Mouse (Mus musculus) G1E (cell line): Measurements from ENCODE around the gene Tmem208.

Experiments used
- CTCF ChIP-seq: IDR thresholded peaks from 2 replicates; pipeline ENCODE4 v1.5.1; 2012; ENCODE audit warnings: low read depth, low read length, inconsistent platforms, mixed read lengths
- GATA1 ChIP-seq: IDR thresholded peaks from 2 replicates; pipeline ENCODE4 v1.6.1; 2012; ENCODE audit warnings: borderline replicate concordance, low read length, inconsistent platforms, mixed read lengths
- POLR2AphosphoS5 ChIP-seq: IDR thresholded peaks from 2 replicates; pipeline ENCODE4 v1.6.1; 2012; ENCODE audit warnings: low read depth, low read length, inconsistent platforms; ENCODE audit not compliant: insufficient replicate concordance
- TAL1 ChIP-seq: conservative IDR thresholded peaks from 2 replicates; pipeline ENCODE4 v1.6.1; 2012; ENCODE audit warnings: low read depth, low read length, inconsistent platforms, mixed read lengths

DNA sequence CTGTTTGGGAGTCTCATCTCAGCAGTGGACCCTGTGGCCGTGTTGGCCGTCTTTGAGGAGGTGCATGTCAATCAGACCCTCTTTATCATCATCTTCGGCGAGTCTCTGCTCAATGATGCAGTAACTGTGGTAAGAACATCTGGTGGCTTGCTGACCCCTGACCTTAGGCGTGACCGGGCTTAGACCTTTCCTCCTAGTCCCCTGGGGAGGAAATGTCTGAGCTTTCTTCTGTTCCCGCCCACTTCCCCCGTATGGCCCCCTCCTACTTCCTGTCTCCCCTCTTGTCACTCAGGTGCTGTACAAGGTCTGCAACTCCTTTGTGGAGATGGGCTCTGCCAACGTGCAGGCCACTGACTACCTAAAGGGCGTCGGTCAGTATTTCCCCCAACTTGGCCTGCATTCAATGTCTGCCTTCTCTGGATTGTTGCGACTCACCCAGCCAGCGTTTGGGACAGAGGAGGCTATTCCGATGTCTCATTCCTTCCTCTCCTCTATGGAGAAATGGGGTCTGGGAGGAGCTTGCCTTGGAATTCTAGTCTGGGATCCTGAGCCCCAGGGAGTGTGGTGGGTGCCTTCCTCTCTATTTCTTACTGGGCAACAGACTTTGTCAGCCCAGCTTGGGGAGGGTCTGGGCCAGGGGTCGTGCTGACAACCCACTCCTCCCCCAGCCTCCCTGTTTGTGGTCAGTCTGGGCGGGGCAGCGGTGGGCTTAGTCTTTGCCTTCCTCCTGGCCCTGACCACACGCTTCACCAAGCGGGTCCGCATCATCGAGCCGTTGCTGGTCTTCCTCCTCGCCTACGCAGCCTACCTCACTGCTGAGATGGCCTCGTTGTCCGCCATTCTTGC lies 29.2 kb downstream of the Tmem208 start:
- TF ChIP-seq CTCF (no peak), POLR2AphosphoS5 (no peak), GATA1 (no peak), TAL1 (no peak)
